Comparison of ENCODE assay signal across 8 mouse cellular contexts in genomic region chr13:106760232-106760875, GRCm38 (mm10).
DNase-seq lines count a peak whose midpoint lies in the region; ATAC-seq and TF ChIP-seq lines count a peak whose summit lies in the region.
"Had no signal": no experiment of that assay in that cellular context is flagged by ENCODE, and none has a peak within 500 bp of the region (broad histone marks: within the 10 kb centered on the region; RNA-seq: fewer than 3 reads in every experiment).

No protein-coding gene starts in this region.

- H3K9me3 ChIP-seq in embryonic facial prominence, embryonic 15.5 days (replicated peaks): no peaks in the 10 kb centered on the region
- no peaks in the 10 kb centered on the region for H3K9me3 ChIP-seq in limb, embryonic 10.5 days (replicated peaks)
- H3K9me3 ChIP-seq: limb, embryonic 15.5 days had no signal

- H3K27ac ChIP-seq in embryonic facial prominence, embryonic 15.5 days (replicated peaks): no peak overlapping the region
- H3K27ac ChIP-seq in limb, embryonic 10.5 days: no peak overlapping the region
- no peak overlapping the region for H3K27ac ChIP-seq in layer of hippocampus, adult 2 months
- H3K27ac ChIP-seq: limb, embryonic 15.5 days had no signal

- H3K27me3 ChIP-seq in embryonic facial prominence, embryonic 15.5 days: no peaks in the 10 kb centered on the region
- H3K27me3 ChIP-seq in limb, embryonic 10.5 days (ENCODE audit: low read depth, poor library complexity, severe bottlenecking): no peaks in the 10 kb centered on the region
- H3K27me3 ChIP-seq: limb, embryonic 15.5 days had no signal

- H3K4me1 ChIP-seq in embryonic facial prominence, embryonic 15.5 days: no peaks in the 10 kb centered on the region
- H3K4me1 ChIP-seq in limb, embryonic 10.5 days: no peaks in the 10 kb centered on the region
- H3K4me1 ChIP-seq: limb, embryonic 15.5 days had no signal

- peak; percentile 11 for DNase-seq in retina, postnatal 1 day
- no peak for DNase-seq in retina, embryonic 14.5 days (ENCODE audit: low spot score)
- DNase-seq in kidney, adult 8-10 months: peak; percentile 29 to 58
- DNase-seq in lung, postnatal 14 days: peak; percentile 44
- DNase-seq in limb, embryonic 10.5 days (ENCODE audit: low spot score): no peak
- no peak for DNase-seq in layer of hippocampus, adult 2 months (ENCODE audit: low spot score in 2 of 2)

- 70% methylated on average over 14 of the region's 14 CpGs for WGBS in embryonic facial prominence, embryonic 15.5 days
- WGBS in limb, embryonic 10.5 days: 76% methylated on average over 14 of the region's 14 CpGs

- no peaks in the 10 kb centered on the region for H3K36me3 ChIP-seq in embryonic facial prominence, embryonic 15.5 days
- H3K36me3 ChIP-seq in limb, embryonic 10.5 days: no peaks in the 10 kb centered on the region
- H3K36me3 ChIP-seq: limb, embryonic 15.5 days had no signal

- peak; percentile 39; the same call in 1 of the 2 replicates for ATAC-seq in embryonic facial prominence, embryonic 15.5 days (ENCODE audit: insufficient number of reproducible peaks, low FRiP score, low TSS enrichment, low read depth)

- H3K4me2 ChIP-seq in embryonic facial prominence, embryonic 15.5 days (replicated peaks): no peak overlapping the region
- H3K4me2 ChIP-seq: limb, embryonic 15.5 days had no signal

- H3K9ac ChIP-seq in embryonic facial prominence, embryonic 15.5 days: no peak overlapping the region
- H3K9ac ChIP-seq: limb, embryonic 15.5 days had no signal

- no peak overlapping the region for H3K4me3 ChIP-seq in embryonic facial prominence, embryonic 15.5 days (replicated peaks)
- no peak overlapping the region for H3K4me3 ChIP-seq in limb, embryonic 10.5 days
- no peak overlapping the region for H3K4me3 ChIP-seq in layer of hippocampus, adult 2 months
- H3K4me3 ChIP-seq: limb, embryonic 15.5 days had no signal

- no peak for TF ChIP-seq CTCF in layer of hippocampus, adult 2 months (conservative IDR thresholded peaks at IDR 0.05)

Comparison
In these comparisons a context has a peak if more than half of its experiments do, and no peak if none do; other contexts are left out.
1. DNase-seq: peak in retina, postnatal 1 day (single experiment), kidney, adult 8-10 months (2 of 2) and lung, postnatal 14 days (single experiment); none in retina, embryonic 14.5 days (single experiment), limb, embryonic 10.5 days (single experiment) and layer of hippocampus, adult 2 months (0 of 2).